Mouse (Mus musculus): ENCODE measurements at regions not wholly inside any gene's neighbourhood (a gene's known extent, or its start where the extent isn't known, plus 50 kb on each side); places are given as distances from the start of the nearest gene placed in this dataset.

GRCm38 (mm10) chr3:9109485-9109884 lies 500.4 kb downstream of the Zfp704 start:
- TF ChIP-seq CTCF (IDR thresholded peaks at IDR 0.05; ENCODE audit: control insufficient read depth, insufficient read depth, insufficient replicate concordance, low read depth, low read length) (no peak), POLR2A (IDR thresholded peaks at IDR 0.05; ENCODE audit: control insufficient read depth, low read depth, low read length) (no peak)
